Mouse (Mus musculus): Measurements from ENCODE around the gene Bcas3.
A peak's percentile ranks its signal among the peaks of the same experiment; 100 is the strongest.

Gene Bcas3

DNA sequence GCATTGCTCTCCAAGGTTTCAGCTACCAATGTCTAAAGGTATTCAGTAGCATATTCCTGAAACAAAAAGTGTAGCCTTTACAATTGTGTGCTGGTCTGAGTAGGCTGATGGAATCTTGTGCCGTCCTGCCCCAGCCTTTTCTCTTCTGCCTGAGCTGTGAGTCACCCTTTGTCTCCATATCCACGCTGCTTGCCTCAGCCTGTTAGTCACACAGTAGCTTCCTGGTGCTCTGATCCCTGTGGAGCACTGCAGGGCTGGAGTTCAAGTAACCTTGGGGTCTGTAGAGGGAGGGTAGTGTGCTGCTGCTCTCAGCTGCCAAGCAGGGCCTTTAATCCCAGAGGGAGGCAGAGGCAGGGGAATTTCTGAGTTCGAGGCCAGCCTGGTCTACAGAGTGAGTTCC is 14.9 kb downstream of the Bcas3 start:
- no peak for DNase-seq (ENCODE audit: extremely low spot score, low read depth, low spot score)

DNA sequence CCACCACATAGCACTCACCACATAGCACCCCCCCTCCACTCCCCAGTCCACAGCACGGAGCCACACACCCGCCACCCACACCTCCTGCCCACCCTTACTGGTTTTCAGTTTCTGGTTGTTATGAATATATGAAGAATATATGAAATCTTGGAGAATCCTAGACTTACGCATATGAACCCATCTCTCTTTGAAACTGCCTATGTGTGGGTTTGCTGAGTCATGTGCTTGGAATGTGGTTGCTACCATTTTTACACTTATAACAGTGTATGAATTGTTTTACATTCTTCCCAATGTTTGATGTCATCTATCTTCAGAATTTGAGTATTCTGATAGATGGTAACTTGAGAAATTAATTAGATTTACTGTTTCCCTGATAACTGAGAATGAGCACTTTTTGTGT is 26.1 kb downstream of the Bcas3 start:
- no peak for DNase-seq (ENCODE audit: extremely low spot score, low read depth, low spot score)

DNA sequence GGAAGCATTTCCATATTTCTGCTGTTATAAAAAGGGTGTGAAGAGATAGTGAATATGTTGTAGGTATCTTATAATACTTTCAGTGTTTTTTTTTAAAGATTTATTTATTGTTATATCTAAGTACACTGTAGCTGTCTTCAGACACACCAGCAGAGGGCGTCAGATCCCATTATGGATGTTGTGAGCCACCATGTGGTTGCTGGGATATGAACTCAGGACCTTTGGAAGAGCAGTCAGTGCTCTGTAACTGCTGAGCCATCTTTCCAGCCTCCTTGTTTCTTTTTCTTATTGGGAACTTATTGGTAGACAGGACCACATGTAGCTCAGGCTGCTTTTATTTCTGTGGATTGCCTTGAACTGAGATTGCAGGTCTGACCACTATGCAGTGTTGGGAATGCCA is 27.1 kb downstream of the Bcas3 start:
- no peak for DNase-seq (ENCODE audit: extremely low spot score, low read depth, low spot score)

DNA sequence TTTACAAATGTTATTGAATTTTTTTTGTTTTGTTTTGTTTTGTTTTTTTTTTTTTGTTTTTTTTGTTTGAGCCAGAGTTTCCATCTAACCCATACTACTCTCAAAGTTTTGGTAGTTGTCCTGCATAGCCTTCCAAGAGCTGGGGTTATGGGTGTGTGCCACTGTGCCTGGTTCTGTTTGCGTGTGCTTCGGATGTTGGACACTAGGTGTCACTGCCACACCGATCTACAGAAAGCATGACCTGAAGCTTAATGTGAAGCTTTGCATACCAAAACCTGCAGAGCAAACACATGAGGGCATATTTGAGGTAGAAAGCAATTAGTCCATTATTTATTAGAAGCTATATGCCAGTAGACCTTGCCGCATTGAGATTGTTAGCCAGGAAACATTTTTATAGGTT is 29.1 kb downstream of the Bcas3 start:
- DNase-seq (ENCODE audit: extremely low spot score, low read depth, low spot score): peak; percentile 83

DNA sequence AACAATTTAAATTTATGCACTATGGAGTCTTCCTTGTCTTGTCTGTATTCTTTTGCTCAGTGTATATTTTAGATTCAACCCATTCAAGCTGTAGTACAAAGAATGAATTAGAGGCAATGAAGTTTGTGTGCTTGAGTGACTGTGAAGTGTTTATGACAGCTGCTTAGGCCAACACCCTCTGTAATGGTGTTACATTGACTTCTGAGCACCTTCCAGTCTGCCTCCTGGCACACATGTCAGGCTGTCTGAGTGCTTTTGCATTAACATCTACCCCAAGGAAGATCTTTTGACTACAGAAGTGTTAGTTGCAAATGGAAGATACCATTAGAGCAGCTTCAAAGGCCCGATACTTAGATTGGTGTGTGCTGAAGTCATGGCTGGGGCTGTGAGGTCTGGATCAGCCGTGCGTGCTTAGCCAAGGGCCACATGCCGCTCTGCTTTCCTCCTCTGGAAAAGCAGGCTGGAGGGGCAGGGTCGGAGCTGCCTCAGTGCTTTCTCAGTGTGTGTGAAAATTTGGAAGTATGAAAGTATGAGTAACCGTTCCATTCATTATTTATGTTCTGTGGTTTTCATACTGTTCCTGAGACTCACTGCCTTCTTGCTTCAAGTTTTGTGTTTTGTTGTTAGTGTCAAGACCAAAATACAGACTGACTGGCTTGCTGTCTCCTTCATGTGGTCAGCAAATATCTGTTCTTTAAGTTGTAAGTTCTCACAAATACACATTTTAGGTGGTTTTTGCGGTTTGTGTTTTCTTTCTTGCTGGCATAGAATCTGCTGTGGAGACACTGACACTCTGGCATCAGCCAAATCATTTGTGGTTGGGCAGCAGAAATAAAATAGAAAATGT is 31.2 kb downstream of the Bcas3 start:
- DNase-seq (ENCODE audit: extremely low spot score, low read depth, low spot score): no peak

DNA sequence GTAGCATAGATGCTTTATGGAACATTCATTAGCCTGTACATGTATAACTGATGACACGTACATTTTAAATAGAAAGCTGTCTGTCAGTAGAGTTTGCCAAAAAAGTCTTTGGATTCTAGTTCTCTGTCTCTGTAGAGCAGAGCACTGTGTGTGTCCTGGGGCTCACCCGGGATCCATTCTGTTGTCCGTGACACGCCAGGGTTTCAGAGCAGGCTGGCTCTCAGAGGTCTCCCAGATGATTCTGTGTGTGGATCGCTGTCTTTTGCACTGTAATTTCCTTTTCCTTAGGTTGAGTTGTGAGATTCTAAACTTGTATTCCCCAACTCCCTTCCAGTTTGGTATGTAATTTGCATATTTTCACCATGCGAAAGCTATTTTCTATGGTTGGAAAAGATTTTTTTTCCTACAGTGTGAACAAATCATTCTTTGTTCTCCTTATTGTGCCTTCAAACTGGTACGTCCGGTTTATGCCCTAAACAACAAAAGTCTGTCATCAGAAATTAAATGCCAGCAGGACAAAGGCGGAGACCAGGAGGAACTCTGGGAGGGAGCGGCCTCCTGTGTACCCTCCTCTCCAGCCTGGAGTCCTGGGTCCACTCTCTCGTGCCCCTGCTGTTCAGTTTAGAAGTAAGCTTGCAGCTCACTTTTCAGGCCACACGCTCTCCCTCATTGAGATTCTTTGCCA is 39.4 kb downstream of the Bcas3 start:
- no peak for DNase-seq (ENCODE audit: extremely low spot score, low read depth, low spot score)

DNA sequence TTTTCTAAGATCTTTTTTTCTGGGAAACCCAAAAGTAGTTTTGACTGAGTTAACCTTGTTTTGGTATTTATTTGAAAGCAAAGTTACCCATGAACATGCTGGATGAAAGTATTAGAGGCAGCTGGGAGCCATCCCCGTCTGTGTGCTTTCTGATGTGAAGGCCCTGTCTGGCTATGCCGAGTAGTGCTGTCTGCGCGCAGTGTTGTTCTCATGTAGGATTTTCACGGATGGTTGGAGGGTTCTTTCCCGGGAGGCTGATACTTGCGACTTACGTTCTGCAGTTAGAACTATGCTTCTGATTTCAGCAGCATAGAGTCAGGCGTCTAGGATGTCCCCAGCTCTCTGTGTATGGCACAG is 39.9 kb downstream of the Bcas3 start:
- DNase-seq (ENCODE audit: extremely low spot score, low read depth, low spot score): no peak

DNA sequence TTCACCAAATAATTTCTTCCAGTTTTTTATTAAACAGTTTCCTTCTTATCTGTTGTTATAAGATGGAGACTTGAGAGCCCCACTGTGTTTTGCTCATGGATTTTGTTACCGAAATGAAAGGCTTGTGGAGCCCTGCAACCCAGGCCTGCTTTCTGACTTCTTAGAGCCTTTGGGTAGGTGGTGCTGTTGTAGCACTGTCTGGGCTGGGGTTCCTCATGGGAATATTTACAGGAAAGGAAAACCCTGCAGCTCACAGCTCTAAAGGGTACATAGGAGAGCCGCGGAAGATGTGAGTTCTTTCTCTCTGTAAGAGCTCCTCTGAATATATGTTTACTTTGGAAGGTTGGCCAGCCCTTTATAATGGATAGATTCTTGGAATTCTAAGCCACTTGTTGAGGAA is 41.0 kb downstream of the Bcas3 start:
- no peak for DNase-seq (ENCODE audit: extremely low spot score, low read depth, low spot score)

DNA sequence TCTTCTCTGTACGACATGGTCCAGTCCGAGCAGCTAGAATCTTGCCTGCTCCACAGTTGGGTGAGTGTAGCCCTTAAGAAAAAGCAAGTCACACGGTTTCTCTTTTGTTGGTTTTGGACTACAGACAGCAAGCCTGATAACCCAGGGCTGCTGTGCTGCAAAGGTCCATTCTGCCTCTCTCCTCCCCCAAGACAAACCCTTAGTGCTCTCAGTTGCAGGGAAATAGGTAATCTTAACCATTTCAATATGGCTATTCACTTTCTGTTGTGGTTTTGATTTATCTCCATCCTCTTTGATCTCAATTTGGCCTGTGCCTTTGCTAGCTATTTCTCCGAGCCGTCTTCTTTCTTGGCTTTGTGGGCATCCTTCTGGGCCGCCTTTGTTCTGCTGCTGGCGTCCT is 42.4 kb downstream of the Bcas3 start:
- peak; percentile 16 for DNase-seq (ENCODE audit: extremely low spot score, low read depth, low spot score)

DNA sequence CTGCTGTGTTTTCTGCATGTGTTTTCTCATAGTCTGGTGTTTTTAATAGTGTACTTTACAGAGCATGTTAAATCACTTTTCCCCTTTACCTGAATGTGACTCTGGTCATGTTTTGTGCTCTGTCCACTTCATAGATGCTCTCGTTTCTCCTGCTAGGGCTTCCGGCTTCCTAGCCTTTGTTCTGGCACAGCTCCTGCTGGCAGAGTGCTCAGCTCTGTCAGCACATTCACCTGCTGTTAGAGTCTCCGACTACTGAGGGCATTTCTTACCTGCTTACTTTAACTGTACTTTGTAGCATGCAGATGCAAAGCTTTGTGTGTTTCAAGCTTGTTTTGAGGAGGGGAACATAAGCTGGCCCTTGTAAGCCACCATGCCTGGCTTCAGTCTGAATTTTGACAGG is 53.6 kb downstream of the Bcas3 start:
- DNase-seq (ENCODE audit: extremely low spot score, low read depth, low spot score): no peak

DNA sequence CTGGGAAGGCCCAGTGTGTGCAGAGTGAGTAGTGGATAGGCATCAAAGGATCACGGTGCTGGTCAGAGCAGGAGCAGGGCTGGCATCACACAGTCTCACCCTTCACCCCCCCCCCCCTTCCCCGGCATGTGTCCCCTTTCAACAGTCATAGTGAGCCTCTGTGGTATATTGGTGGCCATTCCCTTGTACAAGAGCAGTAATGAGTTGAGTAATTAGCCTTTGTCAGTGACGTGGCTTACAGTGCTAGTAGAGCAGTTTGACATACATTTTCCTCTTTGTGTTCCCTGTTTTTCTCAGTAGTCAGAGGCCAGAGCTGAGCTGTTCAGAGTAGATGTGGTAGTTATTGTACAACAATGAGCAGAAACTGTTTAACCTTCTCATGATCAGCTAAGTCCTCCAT is 54.7 kb downstream of the Bcas3 start:
- no peak for DNase-seq (ENCODE audit: extremely low spot score, low read depth, low spot score)

DNA sequence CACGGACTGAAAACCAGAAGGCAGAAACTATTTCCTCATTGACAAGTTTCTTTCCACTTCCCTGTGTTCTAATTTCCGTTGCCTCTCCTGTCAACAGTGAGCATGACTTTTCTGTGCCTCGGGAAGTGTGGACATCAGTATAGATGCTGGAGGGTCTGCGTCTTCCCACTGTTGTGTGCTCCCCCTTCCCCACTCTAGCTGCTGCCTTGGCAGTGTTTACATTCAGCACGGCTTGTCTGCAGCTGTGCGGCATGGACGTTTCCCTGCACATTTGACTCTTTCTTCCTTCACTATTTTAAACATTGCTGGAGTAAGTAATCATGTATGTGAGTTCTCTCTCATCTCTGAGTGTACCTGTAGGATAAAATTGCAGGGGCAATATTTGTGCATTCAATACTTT is 59.4 kb downstream of the Bcas3 start:
- no peak for DNase-seq (ENCODE audit: extremely low spot score, low read depth, low spot score)

DNA sequence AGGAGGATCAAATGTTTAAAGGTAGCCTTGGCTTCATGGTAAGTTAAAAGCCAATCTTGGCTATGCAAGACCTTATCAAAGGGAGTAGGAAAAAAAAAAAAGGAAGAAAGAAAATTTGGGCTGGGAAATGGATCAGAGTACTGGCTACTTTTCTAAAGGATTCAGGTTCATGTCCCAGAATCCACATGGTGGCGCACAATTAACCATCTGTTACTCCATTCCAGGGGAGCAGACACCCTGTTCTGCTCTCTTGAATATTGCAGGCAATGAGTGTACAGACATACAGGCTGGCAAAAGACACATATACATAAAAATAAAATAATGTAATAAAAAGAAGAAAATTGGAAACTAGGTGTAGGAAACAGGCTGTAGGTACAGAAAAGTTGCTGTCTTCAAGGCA is 61.5 kb downstream of the Bcas3 start:
- DNase-seq (ENCODE audit: extremely low spot score, low read depth, low spot score): no peak

DNA sequence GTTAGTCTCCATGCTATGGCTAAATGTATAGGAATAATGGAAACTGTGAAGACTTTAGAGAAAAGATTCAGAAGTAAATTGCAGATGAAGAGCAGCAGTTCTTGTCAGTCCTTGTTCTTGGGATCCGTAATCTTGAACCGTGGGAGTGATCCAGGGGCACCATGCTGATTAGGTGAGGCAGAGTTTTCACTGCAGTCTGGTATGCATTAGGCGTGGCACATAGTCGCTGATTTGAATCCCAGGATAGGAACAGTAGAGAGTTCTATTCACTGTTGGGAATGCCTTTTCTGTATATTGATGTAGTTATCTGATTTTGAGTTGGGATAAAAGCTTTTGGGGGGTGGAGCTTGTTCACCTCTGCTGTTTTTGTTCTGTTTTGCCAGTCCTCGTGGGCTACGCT is 74.4 kb downstream of the Bcas3 start:
- DNase-seq (ENCODE audit: extremely low spot score, low read depth, low spot score): no peak

DNA sequence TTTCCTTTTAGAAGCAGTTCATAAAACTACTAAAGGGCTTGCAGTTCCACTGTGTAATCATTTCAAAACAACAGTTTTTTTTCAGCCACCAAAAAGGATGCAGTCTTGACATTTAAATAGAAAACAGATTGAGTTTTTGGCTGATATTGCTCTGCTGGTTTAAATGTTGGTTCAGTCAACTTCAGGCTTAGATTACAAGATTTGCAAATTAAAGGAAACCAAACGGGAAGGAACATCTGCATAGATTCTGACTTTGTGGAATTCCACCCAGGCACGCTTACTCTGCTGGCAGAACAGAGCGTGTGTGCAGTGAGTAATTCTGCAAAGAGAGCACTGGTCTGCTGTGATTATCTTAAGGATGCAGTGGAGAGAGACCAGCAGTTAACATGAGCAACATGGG is 75.3 kb downstream of the Bcas3 start:
- no peak for DNase-seq (ENCODE audit: extremely low spot score, low read depth, low spot score)

DNA sequence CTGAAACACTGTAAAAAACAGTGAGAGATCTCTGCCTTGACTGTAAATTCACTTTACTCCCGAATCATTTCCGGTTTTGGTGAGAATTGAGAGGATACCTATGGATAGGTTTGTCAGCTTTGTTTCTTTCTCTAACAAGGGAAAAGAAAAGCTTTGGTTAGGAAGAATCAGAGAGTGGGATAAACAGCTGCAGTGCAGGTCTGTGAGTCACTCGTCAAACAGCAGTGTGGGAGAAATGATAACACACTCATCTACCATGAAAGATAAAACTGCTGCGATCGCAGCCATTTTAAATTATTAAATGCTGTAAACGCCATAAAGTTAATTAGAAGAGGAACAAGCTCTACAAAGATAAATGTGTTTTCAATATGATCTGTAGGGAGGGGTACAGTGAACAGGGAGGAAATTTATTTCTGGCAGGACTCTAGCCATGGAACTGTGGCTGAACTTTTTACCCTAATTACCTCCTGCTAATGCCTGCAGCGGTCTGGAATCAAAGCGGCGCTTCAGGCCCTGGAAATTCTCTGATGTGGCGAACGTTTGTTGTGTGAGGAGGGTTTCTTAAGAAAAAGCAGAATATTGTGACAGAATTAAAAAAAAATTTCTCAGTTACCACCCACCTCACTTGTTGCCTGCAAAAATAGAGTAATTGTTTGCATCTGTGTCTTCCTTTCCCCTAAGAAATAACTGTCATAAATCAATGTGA is 77.9 kb downstream of the Bcas3 start:
- DNase-seq (ENCODE audit: extremely low spot score, low read depth, low spot score): no peak

DNA sequence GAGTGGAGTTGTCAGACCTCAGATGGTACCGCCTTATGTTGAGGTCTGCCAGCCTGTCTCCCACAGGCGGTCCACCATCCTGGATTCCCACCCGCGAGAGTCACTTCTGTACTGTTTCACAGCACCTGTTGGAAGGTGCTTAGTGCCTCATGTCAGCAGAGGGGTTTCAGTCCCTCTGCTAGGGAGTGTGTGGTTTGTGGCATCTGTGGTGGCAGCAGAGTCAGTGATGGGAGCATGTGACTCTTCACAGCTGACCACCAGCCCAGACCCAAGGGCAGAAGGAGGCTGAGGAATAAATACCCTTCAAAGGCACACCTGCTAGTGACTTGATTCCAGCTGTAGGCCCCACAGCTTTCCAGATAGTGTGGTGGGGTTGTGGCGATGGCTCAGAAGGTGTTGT is 94.4 kb downstream of the Bcas3 start:
- DNase-seq (ENCODE audit: extremely low spot score, low read depth, low spot score): no peak

DNA sequence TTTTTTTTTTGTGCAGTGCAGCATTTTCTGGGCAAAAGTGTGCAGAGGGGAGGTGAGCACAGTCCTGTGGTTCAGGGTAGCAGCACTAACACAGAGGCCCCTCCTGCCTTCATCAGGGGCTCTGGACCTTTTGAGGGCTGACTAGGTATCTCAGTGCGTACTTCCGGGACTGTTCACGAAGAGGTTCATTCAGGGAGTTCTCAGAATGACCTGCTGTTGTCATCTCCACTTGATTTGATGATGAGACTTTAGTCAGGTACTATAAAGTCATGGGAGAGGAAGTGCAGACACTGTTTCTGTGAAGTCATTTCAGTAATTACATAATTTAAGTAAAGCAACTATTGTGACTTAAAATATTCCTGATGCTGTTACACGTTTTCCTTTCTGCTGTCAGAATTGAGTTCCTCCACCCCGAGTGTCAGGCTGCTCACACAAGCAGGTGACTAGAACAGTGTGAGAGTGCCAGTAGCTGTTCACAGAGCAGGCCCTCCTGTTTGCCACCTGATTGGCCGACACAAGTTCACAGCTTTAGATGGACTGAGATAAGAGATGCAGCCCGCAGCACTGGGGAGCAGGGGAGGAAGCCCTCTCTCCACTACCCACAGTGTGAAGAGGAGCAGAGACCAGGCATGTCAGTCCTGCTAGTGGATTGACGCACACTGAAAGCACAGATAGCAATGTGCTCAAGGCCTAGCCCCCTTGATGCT is 100.8 kb downstream of the Bcas3 start:
- DNase-seq (ENCODE audit: extremely low spot score, low read depth, low spot score): no peak

DNA sequence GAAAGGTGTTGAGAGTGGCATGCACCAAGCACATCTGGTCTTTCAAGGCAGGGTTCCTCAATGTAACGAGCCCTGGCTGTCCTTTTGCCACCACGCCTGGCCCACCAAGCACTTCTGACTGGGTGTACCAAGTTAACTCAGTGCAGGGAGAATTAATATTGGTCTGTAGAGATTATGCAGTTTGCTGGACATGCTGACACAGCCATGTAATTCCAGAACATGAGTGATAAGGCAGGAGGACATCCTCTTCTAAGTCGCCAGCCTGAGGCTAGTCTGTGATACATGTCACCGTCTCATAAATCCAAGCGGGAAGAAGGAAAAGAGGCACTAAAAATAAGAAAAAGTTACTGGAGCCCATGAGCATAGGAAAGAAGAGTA is 101.3 kb downstream of the Bcas3 start:
- no peak for DNase-seq (ENCODE audit: extremely low spot score, low read depth, low spot score)

DNA sequence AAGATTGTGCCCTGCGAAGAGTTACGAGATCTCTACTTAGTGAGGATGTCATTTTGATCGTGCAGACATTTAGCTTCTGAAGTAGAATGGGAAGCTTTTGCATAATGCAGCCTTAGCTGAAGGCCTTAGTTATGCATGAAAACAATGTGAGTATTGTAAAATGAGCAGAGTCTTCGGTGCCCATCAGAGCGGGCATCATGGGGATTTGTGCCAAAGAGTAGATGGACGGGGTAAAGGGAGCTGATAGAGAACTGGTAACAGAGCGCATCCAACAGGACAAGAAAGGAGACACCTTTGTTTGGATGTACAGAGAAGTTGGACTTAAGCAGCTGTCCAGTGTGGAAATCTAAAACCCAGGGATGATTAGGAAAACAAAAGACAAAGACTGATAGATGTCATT is 108.6 kb downstream of the Bcas3 start:
- no peak for DNase-seq (ENCODE audit: extremely low spot score, low read depth, low spot score)

DNA sequence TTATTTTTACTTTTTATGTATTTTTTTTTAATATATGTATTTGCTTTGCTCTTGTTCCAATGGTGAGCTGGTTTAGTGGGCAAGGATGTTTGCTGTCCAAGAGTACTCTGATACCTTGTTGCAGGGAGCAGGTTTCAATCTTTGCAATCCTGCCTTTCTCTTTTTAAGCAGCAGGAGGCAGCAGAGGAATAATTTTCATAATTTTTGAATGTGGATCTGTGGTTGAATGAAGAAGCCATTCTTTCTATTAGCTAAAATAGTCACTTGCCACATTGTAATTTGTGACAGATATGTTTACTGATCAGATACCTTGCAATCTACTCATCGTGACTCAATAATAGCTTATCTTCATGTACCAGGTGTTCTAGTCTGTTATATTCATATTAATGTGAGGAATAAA is 116.6 kb downstream of the Bcas3 start:
- DNase-seq (ENCODE audit: extremely low spot score, low read depth, low spot score): peak; percentile 44

DNA sequence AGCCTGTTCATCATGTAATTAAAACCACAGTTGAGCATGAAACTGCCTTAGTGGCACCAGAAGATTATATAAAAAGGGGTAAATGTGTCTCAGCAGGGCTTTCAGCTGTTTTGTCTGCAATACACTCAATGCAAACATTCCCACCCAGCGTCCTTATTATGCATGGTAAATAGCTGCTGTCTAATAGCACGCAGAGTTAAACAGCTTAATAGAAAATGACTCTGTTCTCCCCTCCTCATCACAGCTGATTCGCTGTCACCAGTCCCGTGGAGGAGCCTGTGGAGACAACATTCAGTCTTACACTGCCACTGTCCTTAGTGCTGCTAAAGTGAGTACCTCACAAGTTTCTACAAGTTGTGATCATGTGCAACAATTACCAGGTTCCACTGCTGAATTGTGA is 117.5 kb downstream of the Bcas3 start:
- no peak for DNase-seq (ENCODE audit: extremely low spot score, low read depth, low spot score)

All from hindlimb bud, embryonic 11.5 days (tissue).